Mouse (Mus musculus) brain, adult 2 months (tissue): ENCODE measurements at regions not wholly inside any gene's neighbourhood (a gene's known extent, or its start where the extent isn't known, plus 50 kb on each side); places are given as distances from the start of the nearest gene placed in this dataset.
A peak's percentile ranks its signal among the peaks of the same experiment; 100 is the strongest.
"Not testable (repeated sequence)": the region's sequence is repeated elsewhere in the genome, so short reads cannot be mapped to it uniquely, and the experiment has no call there.

Experiments used
- DNase-seq: peaks from one replicate; pipeline ENCODE4 v3.0.0; 2011; ENCODE audit warnings: low read depth, low spot score

- DNase-seq = peak; percentile 57
Measured at GRCm38 (mm10) chr2:107117564-107117963, 58.1 kb upstream of the Fshb start.

GRCm38 (mm10) chr2:107118711-107119474, 59.4 kb upstream of the Fshb start:
- DNase-seq = no peak

- no peak for DNase-seq
Measured at GRCm38 (mm10) chr2:107119697-107120096, 60.2 kb upstream of the Fshb start.

- no peak for DNase-seq
Measured at GRCm38 (mm10) chr2:107133186-107133585, 73.7 kb upstream of the Fshb start.

- no peak for DNase-seq
Measured at GRCm38 (mm10) chr2:107149317-107149716, 89.9 kb upstream of the Fshb start.

- DNase-seq = peak; percentile 17
Measured at GRCm38 (mm10) chr2:107149851-107150250, 90.4 kb upstream of the Fshb start.

GRCm38 (mm10) chr2:107150373-107150772, 90.9 kb upstream of the Fshb start:
- peak; percentile 50 for DNase-seq

- DNase-seq = no peak
Measured at GRCm38 (mm10) chr2:107151878-107152277, 92.4 kb upstream of the Fshb start.

GRCm38 (mm10) chr2:107158836-107159402, 99.5 kb upstream of the Fshb start:
- DNase-seq = not testable (repeated sequence)

- DNase-seq = peak; percentile 12
Measured at GRCm38 (mm10) chr2:107175721-107176120, 114.7 kb upstream of the Kcna4 start.

- DNase-seq = peak; percentile 13
Measured at GRCm38 (mm10) chr2:107183066-107183465, 107.4 kb upstream of the Kcna4 start.

GRCm38 (mm10) chr2:107184864-107185263, 105.6 kb upstream of the Kcna4 start:
- DNase-seq = no peak

GRCm38 (mm10) chr2:107201856-107202473, 88.5 kb upstream of the Kcna4 start:
- no peak for DNase-seq

- peak; percentile 48 for DNase-seq
Measured at GRCm38 (mm10) chr2:107202474-107202858, 88.0 kb upstream of the Kcna4 start.

GRCm38 (mm10) chr2:107221544-107221943, 68.9 kb upstream of the Kcna4 start:
- no peak for DNase-seq

GRCm38 (mm10) chr2:107224679-107225078, 65.8 kb upstream of the Kcna4 start:
- no peak for DNase-seq

- peak; percentile 12 for DNase-seq
Measured at GRCm38 (mm10) chr2:107227486-107227885, 63.0 kb upstream of the Kcna4 start.

- peak; percentile 37 for DNase-seq
Measured at GRCm38 (mm10) chr2:107228287-107228686, 62.2 kb upstream of the Kcna4 start.

- DNase-seq = no peak
Measured at GRCm38 (mm10) chr2:107231680-107232079, 58.8 kb upstream of the Kcna4 start.

GRCm38 (mm10) chr2:107232885-107233284, 57.6 kb upstream of the Kcna4 start:
- no peak for DNase-seq
